Mouse (Mus musculus) heart, adult 2 months (tissue): ENCODE results near the gene Rnd2.
"Not testable (repeated sequence)": the region's sequence is repeated elsewhere in the genome, so short reads cannot be mapped to it uniquely, and the experiment has no call there.

Experiments used
- CTCF ChIP-seq: fragments of 200-600 bp; IDR thresholded peaks from 2 replicates; pipeline ENCODE4 v1.8.1; 2022; ENCODE audit warnings: antibody characterized with exemption, mild to moderate bottlenecking, moderate library complexity
- POLR2A ChIP-seq: fragments of 200-500 bp; IDR thresholded peaks from 2 replicates; pipeline ENCODE4 v1.6.1; 2011; ENCODE audit warnings: mild to moderate bottlenecking, low read depth, low read length, control low read depth; ENCODE audit not compliant: insufficient read depth

- not testable (repeated sequence) for TF ChIP-seq POLR2A, CTCF
Observed at GRCm38 (mm10) chr11:101446860-101447259, 17.9 kb upstream of the Rnd2 start.
